Mouse (Mus musculus) ES-Bruce4 (cell line): Measurements from ENCODE around the gene Specc1l.

Experiments used
- CTCF ChIP-seq: IDR thresholded peaks from one replicate; pipeline ENCODE4 v1.8.1; 2011; ENCODE audit warnings: low read depth, low read length
- POLR2A ChIP-seq: IDR thresholded peaks from one replicate; pipeline ENCODE4 v1.8.1; 2011; ENCODE audit warnings: low read length; ENCODE audit not compliant: insufficient read depth

DNA sequence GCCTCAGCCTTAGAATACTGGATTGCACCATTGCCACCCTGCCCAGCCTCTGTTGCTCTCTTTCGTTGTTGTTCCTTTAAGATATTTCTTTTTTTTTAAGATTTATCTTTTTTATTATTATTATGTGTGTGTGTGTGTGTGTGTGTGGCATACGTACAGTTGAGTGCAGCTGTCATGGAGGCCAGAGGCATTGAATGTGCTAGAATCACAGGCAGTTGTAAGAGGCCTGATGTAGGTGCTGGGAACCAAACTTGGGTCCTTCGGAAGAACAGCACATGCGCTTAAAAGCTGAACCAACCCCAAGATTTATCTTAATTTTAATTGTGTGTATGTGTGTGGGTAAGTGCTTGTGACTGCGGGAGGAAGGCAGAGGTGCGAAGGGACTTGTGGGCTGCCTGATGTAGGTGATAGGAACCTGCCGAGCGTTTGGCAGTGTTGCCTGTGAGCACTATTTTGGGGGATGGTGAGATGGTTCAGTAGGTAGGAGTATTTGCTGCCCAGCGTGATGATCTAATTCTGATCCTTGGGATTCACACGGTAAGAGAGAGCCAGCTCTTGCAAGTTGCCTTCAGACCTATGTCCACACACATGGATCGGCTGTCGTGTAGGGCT is 89.4 kb downstream of the Specc1l start:
- TF ChIP-seq CTCF: no peak
- no peak for TF ChIP-seq POLR2A
